Mouse (Mus musculus): ENCODE results near the gene Armh2.

- no peak for TF ChIP-seq ZC3H11A (IDR thresholded peaks at IDR 0.05; ENCODE audit: borderline replicate concordance, low read depth, low read length)
- no peak for TF ChIP-seq CHD2 (IDR thresholded peaks at IDR 0.05; ENCODE audit: low read depth, low read length)
- no peak for TF ChIP-seq HCFC1 (IDR thresholded peaks at IDR 0.05; ENCODE audit: borderline replicate concordance, insufficient read depth, low read length)
Observed at GRCm38 (mm10) chr13:24712581-24713130, 28.4 kb upstream of the Armh2 start.
